Mouse (Mus musculus): ENCODE measurements around the gene Eef1akmt1.

GRCm38 (mm10) chr14:57537261-57538015, 34.0 kb downstream of the Eef1akmt1 start:
- no peak for TF ChIP-seq POLR2A (IDR thresholded peaks at IDR 0.05; ENCODE audit: insufficient read depth, low read depth, low read length)
- no peak for TF ChIP-seq CTCF (IDR thresholded peaks at IDR 0.05)
- TF ChIP-seq EP300 (IDR thresholded peaks at IDR 0.05; ENCODE audit: insufficient read depth, low read depth, low read length) = peak; percentile 43; the same call in 1 of the 2 replicates

All from heart, adult 2 months (tissue).